Mouse (Mus musculus) embryo, embryonic 10 days (tissue): ENCODE results near the gene Npepps.

Experiments used
- DNase-seq: peaks from one replicate; pipeline ENCODE4 v3.0.0-alpha.2; 2015; ENCODE audit warnings: low spot score

The Npepps gene

DNA sequence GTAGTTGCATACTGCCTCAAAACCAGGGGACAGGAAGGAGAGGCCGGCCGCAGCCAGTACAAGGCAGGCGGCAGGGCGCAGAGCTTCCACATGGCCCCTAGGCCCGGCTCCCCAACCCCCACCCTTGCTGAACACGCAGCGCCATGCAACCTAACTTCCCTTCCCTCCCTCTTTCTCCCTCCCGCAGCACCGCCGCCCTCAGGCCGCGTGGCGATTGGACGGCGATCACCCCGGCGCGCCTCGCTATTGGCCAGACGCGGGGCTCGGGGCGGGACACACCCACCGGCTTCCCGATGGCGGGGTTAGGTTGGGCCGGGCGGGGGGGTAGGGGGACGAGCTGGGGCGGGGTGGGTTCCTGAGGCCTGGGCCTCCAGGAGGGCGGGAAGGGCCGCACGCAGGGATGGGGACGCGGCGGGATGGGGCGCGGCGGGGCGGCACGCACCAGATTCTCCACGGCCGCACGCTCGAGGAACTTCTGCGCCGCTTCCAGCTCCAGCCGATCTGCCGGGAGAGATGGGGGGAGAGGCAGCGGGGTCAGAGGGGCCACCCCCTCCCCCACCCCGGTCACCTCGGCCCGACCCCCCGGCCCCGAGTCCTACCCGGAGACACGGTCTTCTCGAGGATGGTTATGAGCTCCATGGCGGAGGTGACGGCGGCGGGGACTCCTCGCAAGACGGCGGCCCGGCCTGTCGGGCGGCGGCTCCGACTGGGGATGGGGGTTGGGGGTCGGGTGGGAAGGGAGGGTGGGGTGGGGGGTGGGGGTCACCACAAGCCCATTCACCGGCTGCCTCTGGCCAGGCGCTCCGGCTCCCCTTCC, 93.3 kb downstream of the Npepps start:
- peak; percentile 97 for DNase-seq

DNA sequence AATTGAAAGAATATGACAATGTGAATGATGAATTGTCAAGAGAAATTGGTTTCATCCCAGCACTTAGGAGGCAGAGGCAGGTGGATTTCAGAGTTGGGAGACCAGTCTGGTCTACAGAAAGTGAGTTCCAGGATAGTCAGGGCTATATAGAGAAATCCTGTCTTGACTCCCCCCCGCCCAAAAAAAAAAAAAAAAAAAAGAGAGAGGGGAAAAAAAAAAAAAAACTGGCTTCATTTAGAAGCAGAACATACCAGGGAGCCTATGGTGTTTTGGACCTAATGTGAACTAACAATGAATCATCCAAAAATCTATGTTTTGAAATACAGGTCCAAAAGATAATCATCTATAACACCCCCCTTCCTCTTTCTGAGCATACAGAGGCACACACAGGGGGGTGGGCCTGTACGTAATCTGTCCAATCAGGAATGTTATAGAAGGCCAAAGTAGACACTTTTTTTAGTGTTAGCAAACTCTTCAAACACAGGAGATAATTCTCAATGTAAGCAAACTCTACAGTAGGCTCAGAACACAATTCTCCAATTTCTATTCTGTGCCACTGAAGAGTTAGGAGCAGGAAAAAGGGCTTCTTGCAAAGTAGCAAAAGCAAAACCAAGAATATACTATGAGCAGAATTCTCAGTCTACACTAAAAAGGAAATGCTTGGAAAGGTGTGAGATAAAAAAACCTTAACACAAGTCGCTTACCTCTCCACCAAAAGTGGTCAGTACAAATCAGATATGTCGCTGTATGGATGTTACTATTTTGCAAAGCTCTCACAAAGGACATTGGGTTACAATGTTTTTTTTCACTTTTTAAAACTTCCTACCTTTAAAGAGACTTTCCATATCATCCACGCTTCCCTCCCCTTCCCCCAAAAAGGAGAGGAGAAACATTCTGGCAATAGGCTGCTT, 94.5 kb downstream of the Npepps start:
- no peak for DNase-seq

DNA sequence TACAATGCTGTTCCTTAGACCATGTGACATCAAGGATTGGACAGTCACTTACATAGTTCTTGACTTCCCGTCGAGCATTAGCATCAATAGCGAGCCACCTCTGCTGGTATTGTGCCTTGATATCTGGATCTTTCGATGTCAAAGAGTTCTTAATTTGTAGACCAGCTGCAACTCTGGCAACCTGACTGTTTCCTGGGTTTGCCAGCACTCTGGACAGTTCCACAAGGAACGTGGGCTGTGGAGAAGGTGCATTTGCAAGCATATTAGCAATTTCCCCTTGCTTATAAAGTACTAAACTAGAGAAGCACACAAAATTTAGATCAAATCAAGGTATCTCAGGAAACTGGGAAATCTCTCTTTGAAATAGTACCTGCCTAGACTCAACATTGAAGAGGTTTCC, 95.6 kb downstream of the Npepps start:
- DNase-seq: no peak

DNA sequence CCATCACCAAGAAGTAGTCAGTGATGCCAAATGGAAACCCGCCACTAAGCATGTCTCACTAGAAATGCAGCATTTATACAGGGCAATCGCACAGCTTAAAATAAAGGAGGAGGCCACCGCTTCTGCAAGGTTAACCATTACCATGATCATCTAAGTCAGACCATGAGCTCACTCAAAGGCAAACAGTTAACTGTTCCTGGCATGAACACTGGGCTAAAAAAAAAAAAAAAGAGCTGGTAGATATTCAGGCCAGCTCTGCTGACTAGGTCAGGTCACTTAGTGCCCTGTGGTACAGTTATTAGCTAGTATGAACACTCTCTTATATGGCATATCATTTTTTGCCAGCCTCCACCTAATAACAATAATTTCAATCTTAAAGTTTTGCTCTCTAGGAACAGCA, 98.0 kb downstream of the Npepps start:
- DNase-seq: no peak

DNA sequence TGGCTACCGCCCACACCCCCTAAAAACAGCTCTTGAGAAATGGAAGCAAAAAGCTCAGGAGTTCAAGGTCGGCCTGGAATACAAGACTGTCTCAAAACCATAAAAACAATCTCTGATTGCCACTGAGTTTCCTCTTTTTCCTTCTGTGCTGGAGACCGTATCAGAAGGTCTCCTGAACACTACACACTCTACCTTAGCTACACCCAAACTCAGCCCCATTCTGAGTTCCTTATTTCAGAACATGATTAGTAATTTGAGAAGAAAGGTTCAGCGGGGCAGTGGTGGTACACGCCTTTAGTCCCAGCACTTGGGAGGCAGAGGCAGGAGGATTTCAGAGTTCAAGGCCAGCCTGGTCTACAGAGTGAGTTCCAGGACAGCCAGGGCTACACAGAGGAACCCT, 99.4 kb downstream of the Npepps start:
- no peak for DNase-seq

DNA sequence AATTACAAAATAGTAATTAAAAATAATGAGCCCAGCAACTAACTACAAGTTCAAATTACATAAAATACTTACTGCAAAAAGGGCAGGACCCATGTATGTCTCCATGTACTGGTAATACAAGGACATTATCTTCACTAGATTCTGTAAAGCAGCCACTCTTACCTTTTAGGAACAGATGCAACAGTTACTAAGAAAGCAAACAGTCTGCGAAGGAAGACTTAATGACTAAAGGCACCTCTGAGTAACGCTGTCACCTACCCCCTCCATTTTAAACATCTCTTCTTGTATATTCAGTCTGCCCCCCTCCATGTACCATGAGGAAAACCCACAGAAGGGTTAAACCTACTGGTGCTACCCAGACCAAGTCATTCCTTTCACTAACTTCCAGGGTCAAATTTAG, 102.2 kb downstream of the Npepps start:
- no peak for DNase-seq

DNA sequence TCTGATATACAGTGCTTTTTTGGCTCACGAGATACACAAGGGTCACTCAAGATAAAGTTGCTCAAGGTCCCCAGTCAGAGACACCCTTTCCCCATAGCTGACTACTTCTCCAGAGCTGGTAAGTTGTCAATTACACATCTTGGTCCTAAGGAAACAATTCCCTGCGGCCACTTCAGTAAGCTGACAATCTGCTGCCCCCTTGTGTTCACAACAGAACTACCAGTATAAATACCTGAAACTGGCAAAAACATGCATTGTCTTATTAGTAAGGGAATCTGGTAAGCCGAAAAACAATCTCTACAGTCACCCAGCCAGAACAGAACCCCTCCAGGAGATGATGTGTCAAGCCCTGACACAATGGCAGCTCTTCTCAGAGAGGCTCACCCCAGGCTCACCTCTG, 103.6 kb downstream of the Npepps start:
- DNase-seq: peak; percentile 66

DNA sequence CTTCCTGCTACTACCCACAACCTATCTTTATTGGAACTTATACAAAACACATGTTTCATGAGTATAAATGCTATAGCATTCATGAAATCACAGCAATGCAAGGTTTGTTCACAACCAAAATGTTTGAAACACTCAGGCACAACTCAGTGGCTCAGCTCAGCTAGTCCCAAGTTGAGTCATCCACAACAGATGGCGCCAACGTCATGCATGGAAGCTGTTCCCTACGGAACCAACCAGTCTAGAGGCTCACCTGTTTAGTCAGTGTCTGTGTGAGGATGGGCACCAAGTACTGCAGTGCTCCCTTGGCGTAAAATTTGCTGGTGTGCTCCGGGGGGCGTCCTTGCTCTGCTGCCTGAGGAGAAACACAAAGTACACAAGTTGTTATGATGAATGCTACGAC, 104.9 kb downstream of the Npepps start:
- DNase-seq: no peak

DNA sequence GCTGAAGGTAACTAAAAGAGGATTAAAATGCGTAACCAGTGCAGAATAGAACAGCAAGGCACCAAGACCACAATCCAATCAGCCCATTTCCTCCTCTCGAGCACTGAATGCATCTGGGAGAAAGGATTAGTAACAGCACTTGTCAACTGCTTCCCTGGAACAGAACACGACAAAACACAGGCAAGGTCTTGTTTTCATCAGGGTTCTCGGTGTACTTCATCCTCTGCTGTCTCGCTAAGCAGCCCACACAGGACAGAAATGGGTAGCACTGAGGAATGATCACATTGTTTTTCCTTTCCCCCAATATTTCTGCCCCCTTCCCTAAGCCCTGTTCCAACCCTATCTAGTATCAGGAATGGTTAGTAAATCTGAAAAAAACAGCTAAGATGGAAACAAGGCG, 120.1 kb downstream of the Npepps start:
- DNase-seq: no peak

DNA sequence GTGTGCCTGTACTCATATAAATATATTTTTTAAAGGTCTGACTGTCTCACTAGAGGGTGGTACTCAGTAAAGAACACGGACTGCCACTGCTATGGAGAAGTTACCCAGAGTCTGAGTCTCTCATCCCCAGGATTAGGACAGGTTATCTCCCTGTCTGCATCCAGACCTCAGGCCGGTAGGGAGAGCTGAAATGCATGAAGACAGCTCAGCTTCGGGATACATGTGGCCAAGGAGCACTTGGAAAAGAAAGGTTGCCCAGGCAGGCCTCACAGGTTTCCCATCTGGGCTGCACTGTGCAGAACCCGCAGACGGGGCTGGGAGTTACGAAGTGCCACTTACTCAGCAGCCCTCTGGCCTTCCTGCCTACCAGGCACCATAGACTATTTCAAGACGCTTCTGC, 123.4 kb downstream of the Npepps start:
- DNase-seq: no peak
